Mouse (Mus musculus) testis, adult 2 months (tissue): ENCODE data around the gene Proca1.

Source experiments
- CTCF ChIP-seq: fragments of 200-500 bp; IDR thresholded peaks from 2 replicates; pipeline ENCODE4 v1.5.1; 2012; ENCODE audit warnings: low read depth, mild to moderate bottlenecking, inconsistent platforms, low read length, moderate library complexity; ENCODE audit not compliant: control insufficient read depth, insufficient read depth, insufficient replicate concordance
- POLR2A ChIP-seq: fragments of 200-500 bp; IDR thresholded peaks from 2 replicates; pipeline ENCODE4 v1.6.1; 2012; ENCODE audit warnings: low read depth, mild to moderate bottlenecking, inconsistent platforms, low read length, moderate library complexity; ENCODE audit not compliant: control insufficient read depth

GRCm38 (mm10) chr11:78205361-78206206 is 12.4 kb downstream of the Proca1 start:
- TF ChIP-seq CTCF (no peak), POLR2A (no peak)
